Mouse (Mus musculus) myocyte (in vitro differentiated cells): ENCODE data around the gene Tlk2.

Source experiments
- CEBPB ChIP-seq: IDR thresholded peaks from 2 replicates; pipeline ENCODE4 v1.6.1; 2011; ENCODE audit warnings: mild to moderate bottlenecking, moderate library complexity; ENCODE audit not compliant: poor library complexity, insufficient read depth, severe bottlenecking
- E2F4 ChIP-seq: IDR thresholded peaks from one replicate; pipeline ENCODE4 v1.6.1; 2011; ENCODE audit warnings: mild to moderate bottlenecking, control low read depth, moderate library complexity; ENCODE audit not compliant: insufficient read depth
- MYOD1 ChIP-seq, 3 experiments: IDR thresholded peaks; one replicate each; pipeline ENCODE4 v1.6.1; 2011; ENCODE audit warnings: control low read depth in 2 of 3, low read depth in 2 of 3, mild to moderate bottlenecking in 2 of 3, moderate library complexity in 1 of 3; ENCODE audit not compliant: insufficient read length in 2 of 3, control insufficient read depth in 1 of 3
- MYOG ChIP-seq, 3 experiments: IDR thresholded peaks; one replicate each; pipeline ENCODE4 v1.6.1; 2011; ENCODE audit warnings: control low read depth in 2 of 3, low read depth in 2 of 3, mild to moderate bottlenecking in 2 of 3; ENCODE audit not compliant: insufficient read length in 2 of 3, control insufficient read depth in 1 of 3, insufficient read depth in 1 of 3
- POLR2A ChIP-seq: IDR thresholded peaks from one replicate; pipeline ENCODE4 v1.6.1; 2011; ENCODE audit warnings: low read depth, mild to moderate bottlenecking, control low read depth, moderate library complexity; ENCODE audit not compliant: insufficient read length
- POLR2AphosphoS2 ChIP-seq: IDR thresholded peaks from one replicate; pipeline ENCODE4 v1.6.1; 2011; ENCODE audit warnings: low read depth, control low read depth; ENCODE audit not compliant: insufficient read length
- SRF ChIP-seq: IDR thresholded peaks from one replicate; pipeline ENCODE4 v1.6.1; 2011; ENCODE audit warnings: low read depth; ENCODE audit not compliant: control insufficient read depth, insufficient read length
- TCF3 ChIP-seq: IDR thresholded peaks from one replicate; pipeline ENCODE4 v1.6.1; 2011; ENCODE audit warnings: low read depth, control low read depth; ENCODE audit not compliant: insufficient read length
- USF1 ChIP-seq: IDR thresholded peaks from one replicate; pipeline ENCODE4 v1.6.1; 2011; ENCODE audit warnings: low read depth, mild to moderate bottlenecking, control low read depth, moderate library complexity

GRCm38 (mm10) chr11:105247321-105247720 lies 68.7 kb downstream of the Tlk2 start:
- TF ChIP-seq E2F4 (no peak), POLR2A (no peak), TCF3 (no peak), USF1 (no peak), MYOG (IDR thresholded peaks at IDR 0.05; ENCODE audit: control insufficient read depth in 1 of 3, insufficient read depth in 1 of 3, insufficient read length in 2 of 3, low read depth in 2 of 3) (no peak), SRF (no peak), POLR2AphosphoS2 (no peak), MYOD1 (IDR thresholded peaks at IDR 0.05; ENCODE audit: control insufficient read depth in 1 of 3, insufficient read length in 2 of 3, low read depth in 2 of 3) (no peak), CEBPB (no peak)
